Mouse (Mus musculus): ENCODE measurements around the gene Igfbp7. TPM values are rescaled to one million over a fixed set of nuclear protein-coding genes. Genes with fewer than 3 reads are reported as not detected.

Gene Igfbp7
- total RNA-seq, 2 experiments from 2014 or later, result 330 to 348 TPM

GRCm38 (mm10) chr5:77405455-77406057 is 2.3 kb downstream of the Igfbp7 start:
- DNase-seq, result no peak

- DNase-seq, result no peak
These were observed 2.9 kb downstream of the Igfbp7 start for GRCm38 (mm10) chr5:77404941-77405340.

GRCm38 (mm10) chr5:77402901-77403300 is 4.9 kb downstream of the Igfbp7 start:
- no peak for DNase-seq

GRCm38 (mm10) chr5:77402137-77402536 is 5.7 kb downstream of the Igfbp7 start:
- DNase-seq, result no peak

- DNase-seq, result peak; percentile 20
These were observed 7.0 kb downstream of the Igfbp7 start for GRCm38 (mm10) chr5:77400823-77401222.

- no peak for DNase-seq
These were observed 7.7 kb downstream of the Igfbp7 start for GRCm38 (mm10) chr5:77400151-77400550.

GRCm38 (mm10) chr5:77399076-77399475 is 8.8 kb downstream of the Igfbp7 start:
- DNase-seq, result no peak

GRCm38 (mm10) chr5:77398285-77399057 is 9.4 kb downstream of the Igfbp7 start:
- no peak for DNase-seq

GRCm38 (mm10) chr5:77393990-77394618 is 13.7 kb downstream of the Igfbp7 start:
- no peak for DNase-seq

GRCm38 (mm10) chr5:77393094-77393619 is 14.7 kb downstream of the Igfbp7 start:
- no peak for DNase-seq

GRCm38 (mm10) chr5:77390272-77390671 is 17.6 kb downstream of the Igfbp7 start:
- DNase-seq, result no peak

- DNase-seq, result no peak
These were observed 19.5 kb downstream of the Igfbp7 start for GRCm38 (mm10) chr5:77388359-77388758.

- DNase-seq, result no peak
These were observed 20.5 kb downstream of the Igfbp7 start for GRCm38 (mm10) chr5:77387414-77387704.

GRCm38 (mm10) chr5:77386596-77387413 is 21.0 kb downstream of the Igfbp7 start:
- DNase-seq, result no peak

- DNase-seq, result no peak
These were observed 21.8 kb downstream of the Igfbp7 start for GRCm38 (mm10) chr5:77385900-77386595.

GRCm38 (mm10) chr5:77385221-77385620 is 22.6 kb downstream of the Igfbp7 start:
- no peak for DNase-seq

- DNase-seq, result no peak
These were observed 23.1 kb downstream of the Igfbp7 start for GRCm38 (mm10) chr5:77384724-77385123.

GRCm38 (mm10) chr5:77383799-77384554 is 23.9 kb downstream of the Igfbp7 start:
- DNase-seq, result no peak

GRCm38 (mm10) chr5:77381686-77382085 is 26.2 kb downstream of the Igfbp7 start:
- no peak for DNase-seq

GRCm38 (mm10) chr5:77381283-77381682 is 26.6 kb downstream of the Igfbp7 start:
- DNase-seq, result no peak

- no peak for DNase-seq
These were observed 27.4 kb downstream of the Igfbp7 start for GRCm38 (mm10) chr5:77380321-77380901.

All from gastrocnemius, postnatal 10 days (tissue).